Mouse (Mus musculus) bone marrow macrophage, adult 2 months (primary cell): Measurements from ENCODE around the gene Styxl1.

Experiments
- CTCF ChIP-seq: IDR thresholded peaks from 2 replicates; pipeline ENCODE4 v1.5.1; 2012; ENCODE audit warnings: low read depth, mild to moderate bottlenecking, low read length, moderate library complexity
- POLR2A ChIP-seq: IDR thresholded peaks from 2 replicates; pipeline ENCODE4 v1.6.1; 2012; ENCODE audit warnings: mild to moderate bottlenecking, low read depth, low read length, borderline replicate concordance

- TF ChIP-seq CTCF (no peak), POLR2A (no peak)
Observed at GRCm38 (mm10) chr5:135725391-135725841, 52.8 kb downstream of the Styxl1 start.
